Mouse (Mus musculus) kidney, postnatal 10 days (tissue): Measurements from ENCODE around the gene Gm10142.
"Not testable (repeated sequence)": the region's sequence is repeated elsewhere in the genome, so short reads cannot be mapped to it uniquely, and the experiment has no call there.

ENCODE experiments used
- DNase-seq: peaks from one replicate; pipeline ENCODE4 v3.0.0; 2021; ENCODE audit warnings: mixed read lengths

Gm10142 gene

DNA sequence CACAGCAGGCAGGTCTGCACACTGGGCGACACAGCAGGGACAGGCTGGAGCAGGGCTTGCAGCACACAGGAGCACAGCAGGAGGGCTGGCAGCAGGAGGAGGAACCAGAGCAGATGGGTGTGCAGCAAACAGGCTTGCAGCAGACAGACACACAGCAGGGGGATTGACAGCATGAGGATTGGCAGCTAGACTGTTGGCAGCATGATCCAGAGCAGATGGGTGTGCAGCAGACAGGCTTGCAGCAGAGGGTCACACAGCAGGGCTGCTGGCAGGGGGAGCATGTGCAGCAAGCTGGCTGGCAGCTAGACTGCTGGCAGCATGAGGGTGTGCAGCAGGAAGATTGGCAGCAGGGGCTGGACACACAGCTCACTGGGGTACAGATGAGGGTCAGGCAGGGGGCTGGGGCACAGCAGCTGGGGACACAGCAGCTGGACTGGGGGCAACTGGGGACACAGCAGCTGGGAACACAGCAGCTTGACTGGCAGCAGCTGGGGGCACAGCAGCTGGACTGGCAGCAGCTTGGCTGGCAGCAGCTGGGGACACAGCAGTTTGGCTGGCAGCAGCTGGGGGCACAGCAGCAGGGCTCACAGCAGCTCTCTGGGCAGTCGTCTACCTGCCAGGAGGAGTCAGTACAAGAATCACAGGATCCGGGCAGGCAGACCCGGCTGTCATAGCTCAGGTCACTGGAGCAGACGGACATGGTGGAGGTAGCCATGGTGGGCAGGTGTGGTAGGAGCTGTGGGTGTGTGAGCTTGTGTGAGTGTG is 26.5 kb downstream of the Gm10142 start, which contains the start of gene Gm18596:
Gene Gm18596, minus strand, starts transcription at position 715 of the 765 bp plus-strand sequence.
- not testable (repeated sequence) for DNase-seq

DNA sequence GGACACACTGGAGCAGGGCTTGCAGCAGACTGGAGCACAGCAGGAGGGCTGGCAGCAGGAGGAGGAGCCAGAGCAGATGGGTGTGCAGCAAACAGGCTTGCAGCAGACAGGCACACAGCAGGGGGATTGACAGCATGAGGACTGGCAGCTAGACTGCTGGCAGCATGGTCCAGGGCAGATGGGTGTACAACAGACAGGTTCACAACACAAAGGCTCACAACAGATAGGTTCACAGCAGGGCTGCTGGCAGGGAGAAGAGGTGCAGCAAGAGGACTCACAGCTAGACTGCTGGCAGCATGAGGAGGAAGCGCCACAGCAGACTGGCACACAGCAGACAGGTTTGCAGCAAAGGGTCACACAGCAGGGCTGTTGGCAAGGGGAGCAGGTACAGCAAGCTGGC is 35.1 kb downstream of the Gm10142 start:
- not testable (repeated sequence) for DNase-seq

DNA sequence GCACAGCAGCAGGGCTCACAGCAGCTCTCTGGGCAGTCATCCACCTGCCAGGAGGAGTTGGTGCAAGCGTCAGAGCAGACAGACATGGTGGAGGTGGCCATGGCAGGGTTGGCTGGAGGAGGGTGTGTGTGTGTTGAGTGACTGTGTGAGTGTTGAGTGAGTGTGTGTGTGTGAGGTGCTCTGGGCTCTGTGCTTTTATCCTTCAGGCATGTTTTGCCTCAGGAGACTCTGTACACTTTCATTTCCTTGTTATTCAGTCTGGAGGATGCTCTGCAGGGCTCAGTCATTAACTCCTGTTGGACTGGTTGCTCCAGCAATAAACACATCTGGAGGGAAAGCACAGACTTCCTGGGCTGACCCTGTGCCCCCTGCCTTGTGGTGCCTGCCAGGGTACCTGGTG is 35.6 kb downstream of the Gm10142 start, which contains the start of gene Gm9736:
Gene Gm9736, minus strand, starts transcription at position 101 of the 400 bp plus-strand sequence.
- not testable (repeated sequence) for DNase-seq

DNA sequence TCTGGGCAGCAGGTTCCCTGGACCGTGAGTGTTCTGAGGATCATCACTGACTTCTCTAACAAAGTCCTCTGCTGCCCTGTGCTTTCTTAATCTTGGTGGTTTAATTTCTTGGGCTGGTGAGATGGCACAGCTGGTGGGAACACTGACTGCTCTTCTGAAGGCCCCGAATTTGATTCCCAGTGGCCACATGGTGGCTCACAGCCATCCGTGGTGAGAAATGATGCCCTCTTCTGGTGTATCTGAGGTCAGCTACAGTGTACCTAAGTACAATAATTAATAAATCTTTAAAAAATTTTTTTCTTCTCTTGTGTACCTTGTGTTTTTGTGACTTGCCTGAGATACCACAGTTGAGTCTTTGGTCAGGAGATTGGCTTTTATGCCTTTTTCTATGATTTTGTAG is 36.7 kb downstream of the Gm10142 start:
- not testable (repeated sequence) for DNase-seq

DNA sequence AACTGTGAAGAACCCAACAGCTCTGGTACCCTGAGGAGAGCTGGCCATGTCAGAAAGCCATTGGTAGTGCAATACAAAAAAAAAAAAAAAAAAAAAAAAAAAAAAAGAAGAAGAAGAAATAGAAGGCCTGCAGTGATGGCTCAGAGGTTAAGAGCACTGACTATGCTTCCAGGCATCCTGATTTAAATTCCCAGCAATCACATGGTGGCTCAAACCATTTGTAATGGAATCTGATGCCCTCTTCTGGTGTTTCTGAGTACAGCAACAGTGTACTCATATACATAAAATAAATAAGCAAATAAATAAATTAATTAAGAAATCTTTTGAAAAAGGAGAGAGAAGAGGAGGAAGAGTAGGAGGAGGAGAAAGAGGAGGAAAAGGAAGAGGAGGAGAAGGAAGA is 37.8 kb downstream of the Gm10142 start:
- no peak for DNase-seq

DNA sequence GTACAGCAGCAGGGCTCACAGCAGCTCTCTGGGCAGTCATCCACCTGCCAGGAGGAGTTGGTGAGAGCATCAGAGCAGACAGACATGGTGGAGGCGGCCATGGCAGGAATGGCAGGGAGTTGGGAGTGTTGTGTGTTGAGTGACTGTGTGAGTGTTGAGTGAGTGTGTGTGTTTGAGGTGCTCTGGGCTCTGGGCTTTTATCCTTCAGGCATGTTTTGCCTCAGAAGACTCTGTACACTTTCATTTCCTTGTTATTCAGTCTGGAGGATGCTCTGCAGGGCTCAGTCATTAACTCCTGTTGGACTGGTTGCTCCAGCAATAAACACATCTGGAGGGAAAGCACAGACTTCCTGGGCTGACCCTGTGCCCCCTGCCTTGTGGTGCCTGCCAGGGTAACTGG is 44.0 kb downstream of the Gm10142 start, which contains the start of gene Gm3233:
Gene Gm3233, minus strand, starts transcription at position 101 of the 400 bp plus-strand sequence.
- DNase-seq: not testable (repeated sequence)
